Mouse (Mus musculus): Measurements from ENCODE around the gene Adgrg1. TPM values are rescaled to one million over a fixed set of nuclear protein-coding genes. Genes with fewer than 3 reads are reported as not detected.

Gene Adgrg1
- polyA plus RNA-seq, 1 experiment from 2014 or later = 7.0 TPM

GRCm38 (mm10) chr8:94988619-94989018 is 14.1 kb downstream of the Adgrg1 start:
- Histone ChIP-seq H3K4me1 (replicated peaks) (peaks cover 18% of the 10 kb centered on the region), H3K4me3 (replicated peaks) (no peak overlapping the region), H3K9ac (replicated peaks) (no peak overlapping the region), H3K27ac (no peak overlapping the region), H3K9me3 (no peaks in the 10 kb centered on the region), H3K27me3 (peaks cover 14% of the 10 kb centered on the region), H3K4me2 (no peak overlapping the region), H3K36me3 (no peaks in the 10 kb centered on the region)
- WGBS = 85% methylated on average over 6 of the region's 6 CpGs
- ATAC-seq (ENCODE audit: insufficient number of reproducible peaks, insufficient read depth, low FRiP score, low TSS enrichment, low read depth) = no peak

GRCm38 (mm10) chr8:94989711-94990110 is 15.2 kb downstream of the Adgrg1 start:
- Histone ChIP-seq H3K27ac (no peak overlapping the region), H3K4me2 (no peak overlapping the region), H3K4me1 (replicated peaks) (peaks cover 20% of the 10 kb centered on the region), H3K27me3 (peaks cover 14% of the 10 kb centered on the region), H3K9me3 (no peaks in the 10 kb centered on the region), H3K9ac (replicated peaks) (no peak overlapping the region), H3K4me3 (replicated peaks) (no peak overlapping the region), H3K36me3 (no peaks in the 10 kb centered on the region)
- ATAC-seq (ENCODE audit: insufficient number of reproducible peaks, insufficient read depth, low FRiP score, low TSS enrichment, low read depth) = no peak
- 86% methylated on average over 4 of the region's 4 CpGs for WGBS

- H3K27ac ChIP-seq = no peak overlapping the region
- H3K4me2 ChIP-seq = no peak overlapping the region
- ATAC-seq (ENCODE audit: insufficient number of reproducible peaks, insufficient read depth, low FRiP score, low TSS enrichment, low read depth) = no peak
- peaks cover 28% of the 10 kb centered on the region for H3K4me1 ChIP-seq (replicated peaks)
- H3K9ac ChIP-seq (replicated peaks) = no peak overlapping the region
- H3K27me3 ChIP-seq = peaks cover 14% of the 10 kb centered on the region
- no peaks in the 10 kb centered on the region for H3K9me3 ChIP-seq
- WGBS = 48% methylated on average over 11 of the region's 11 CpGs
- no peaks in the 10 kb centered on the region for H3K36me3 ChIP-seq
- H3K4me3 ChIP-seq (replicated peaks) = no peak overlapping the region
Observed at GRCm38 (mm10) chr8:94990598-94991453, 16.3 kb downstream of the Adgrg1 start.

GRCm38 (mm10) chr8:94991454-94991994 is 17.0 kb downstream of the Adgrg1 start:
- no peak overlapping the region for H3K9ac ChIP-seq (replicated peaks)
- 81% methylated on average over 9 of the region's 9 CpGs for WGBS
- H3K36me3 ChIP-seq = no peaks in the 10 kb centered on the region
- H3K27ac ChIP-seq = no peak overlapping the region
- peaks cover 31% of the 10 kb centered on the region for H3K4me1 ChIP-seq (replicated peaks)
- no peaks in the 10 kb centered on the region for H3K9me3 ChIP-seq
- ATAC-seq (ENCODE audit: insufficient number of reproducible peaks, insufficient read depth, low FRiP score, low TSS enrichment, low read depth) = no peak
- H3K4me2 ChIP-seq = no peak overlapping the region
- peaks cover 14% of the 10 kb centered on the region for H3K27me3 ChIP-seq
- H3K4me3 ChIP-seq (replicated peaks) = no peak overlapping the region

GRCm38 (mm10) chr8:94992010-94992409 is 17.5 kb downstream of the Adgrg1 start:
- Histone ChIP-seq H3K9me3 (no peaks in the 10 kb centered on the region), H3K4me3 (replicated peaks) (no peak overlapping the region), H3K4me2 (no peak overlapping the region), H3K4me1 (replicated peaks) (peaks cover 32% of the 10 kb centered on the region), H3K9ac (replicated peaks) (no peak overlapping the region), H3K36me3 (no peaks in the 10 kb centered on the region), H3K27me3 (peaks cover 14% of the 10 kb centered on the region), H3K27ac (no peak overlapping the region)
- ATAC-seq (ENCODE audit: insufficient number of reproducible peaks, insufficient read depth, low FRiP score, low TSS enrichment, low read depth) = no peak
- whole genome bisulfite sequencing = 84% methylated on average over 4 of the region's 4 CpGs

- H3K4me3 ChIP-seq (replicated peaks) = no peak overlapping the region
- H3K9me3 ChIP-seq = no peaks in the 10 kb centered on the region
- no peak overlapping the region for H3K9ac ChIP-seq (replicated peaks)
Observed at GRCm38 (mm10) chr8:94992534-94992933, 18.0 kb downstream of the Adgrg1 start.

GRCm38 (mm10) chr8:94992996-94993724 is 18.6 kb downstream of the Adgrg1 start:
- ATAC-seq (ENCODE audit: insufficient number of reproducible peaks, insufficient read depth, low FRiP score, low TSS enrichment, low read depth) = no peak
- no peaks in the 10 kb centered on the region for H3K36me3 ChIP-seq
- H3K4me2 ChIP-seq = no peak overlapping the region
- no peaks in the 10 kb centered on the region for H3K9me3 ChIP-seq
- H3K4me1 ChIP-seq (replicated peaks) = peaks cover 41% of the 10 kb centered on the region
- H3K27me3 ChIP-seq = peaks cover 14% of the 10 kb centered on the region
- H3K27ac ChIP-seq = no peak overlapping the region
- H3K9ac ChIP-seq (replicated peaks) = no peak overlapping the region
- WGBS = 71% methylated on average over 9 of the region's 9 CpGs
- no peak overlapping the region for H3K4me3 ChIP-seq (replicated peaks)

More at GRCm38 (mm10) chr8:94992534-94992933, 18.0 kb downstream of the Adgrg1 start:
- Histone ChIP-seq H3K4me2 (no peak overlapping the region), H3K27ac (no peak overlapping the region), H3K27me3 (peaks cover 14% of the 10 kb centered on the region), H3K36me3 (no peaks in the 10 kb centered on the region), H3K4me1 (replicated peaks) (peaks cover 38% of the 10 kb centered on the region)
- ATAC-seq (ENCODE audit: insufficient number of reproducible peaks, insufficient read depth, low FRiP score, low TSS enrichment, low read depth) = no peak
- WGBS = 67% methylated on average over 5 of the region's 5 CpGs

- ATAC-seq (ENCODE audit: insufficient number of reproducible peaks, insufficient read depth, low FRiP score, low TSS enrichment, low read depth) = peak; percentile 43
- WGBS = under 1% methylated on average over 14 of the region's 14 CpGs
- 0 out of 2 replicates have a peak overlapping the region, but pooled peaks have one; percentile 34 for H3K9ac ChIP-seq (replicated peaks)
- no peaks in the 10 kb centered on the region for H3K9me3 ChIP-seq
- peaks cover 14% of the 10 kb centered on the region for H3K27me3 ChIP-seq
- H3K4me1 ChIP-seq (replicated peaks) = peaks cover 43% of the 10 kb centered on the region
- H3K4me2 ChIP-seq = peak overlapping the region; percentile 47
- no peaks in the 10 kb centered on the region for H3K36me3 ChIP-seq
- 0 out of 2 replicates have a peak overlapping the region, but pooled peaks have one; percentile 4 for H3K4me3 ChIP-seq (replicated peaks)
- 0 out of 2 replicates have a peak overlapping the region, but pooled peaks have one; percentile 9 for H3K27ac ChIP-seq
Observed at GRCm38 (mm10) chr8:94994006-94994405, 19.5 kb downstream of the Adgrg1 start.

DNA sequence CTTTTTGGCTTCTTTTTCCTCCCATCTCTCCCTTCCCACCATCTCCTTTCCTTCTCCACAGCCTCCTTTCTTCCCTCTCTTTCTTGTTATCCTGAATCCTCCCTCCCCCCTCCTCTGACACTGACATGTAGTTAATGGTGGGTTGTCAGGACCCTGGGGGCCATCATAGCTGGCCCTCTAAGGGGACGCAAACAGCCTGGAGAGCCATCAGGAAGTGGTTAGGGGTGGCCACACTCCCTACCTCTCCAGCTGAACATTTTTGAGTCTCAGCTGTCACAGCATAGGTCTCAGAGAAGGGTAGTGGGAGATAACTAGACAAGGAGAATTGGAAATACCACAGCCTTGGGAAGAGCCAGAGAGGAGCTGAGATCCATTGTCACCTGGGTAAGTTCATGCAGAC is 20.0 kb downstream of the Adgrg1 start:
- H3K9me3 ChIP-seq = no peaks in the 10 kb centered on the region
- peak overlapping the region; percentile 47 for H3K4me2 ChIP-seq
- WGBS = 22% methylated on average over 1 of the region's 1 CpGs
- H3K27me3 ChIP-seq = peaks cover 14% of the 10 kb centered on the region
- H3K36me3 ChIP-seq = no peaks in the 10 kb centered on the region
- H3K9ac ChIP-seq (replicated peaks) = no peak overlapping the region
- ATAC-seq (ENCODE audit: insufficient number of reproducible peaks, insufficient read depth, low FRiP score, low TSS enrichment, low read depth) = no peak
- 0 out of 2 replicates have a peak overlapping the region, but pooled peaks have one; percentile 9 for H3K27ac ChIP-seq
- H3K4me1 ChIP-seq (replicated peaks) = peaks cover 44% of the 10 kb centered on the region
- no peak overlapping the region for H3K4me3 ChIP-seq (replicated peaks)

DNA sequence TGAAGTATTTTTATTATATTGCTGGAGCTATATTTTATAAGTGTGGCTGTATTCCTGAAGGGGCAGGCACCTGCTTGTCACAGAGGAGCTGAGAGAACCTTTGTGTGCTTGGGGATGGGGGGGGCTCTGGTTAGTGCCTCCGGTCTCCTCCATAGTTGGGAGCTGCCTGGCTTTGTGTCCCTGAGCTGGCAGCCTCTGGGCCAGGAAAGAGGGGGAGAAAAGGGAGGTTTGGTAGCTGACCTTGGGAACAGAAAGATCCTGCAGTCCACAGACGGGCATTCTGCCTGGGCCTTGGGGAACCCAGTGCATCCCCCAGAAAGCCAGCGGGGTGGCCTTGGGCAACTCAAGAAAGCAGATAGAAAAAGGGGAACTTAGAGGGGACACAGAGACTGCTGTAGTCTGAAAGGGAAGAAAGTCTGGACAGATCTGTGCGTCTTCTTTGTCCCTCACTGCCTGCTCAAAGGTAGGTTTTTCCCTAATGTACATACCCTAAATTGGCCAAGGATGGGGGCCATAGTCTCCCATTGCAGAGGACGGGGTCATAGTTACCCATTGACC is 20.9 kb downstream of the Adgrg1 start:
- no peak for ATAC-seq (ENCODE audit: insufficient number of reproducible peaks, insufficient read depth, low FRiP score, low TSS enrichment, low read depth)
- H3K4me3 ChIP-seq (replicated peaks) = no peak overlapping the region
- no peaks in the 10 kb centered on the region for H3K9me3 ChIP-seq
- peaks cover 10% of the 10 kb centered on the region for H3K27me3 ChIP-seq
- no peak overlapping the region for H3K27ac ChIP-seq
- peaks cover 50% of the 10 kb centered on the region for H3K4me1 ChIP-seq (replicated peaks)
- 87% methylated on average over 5 of the region's 5 CpGs for WGBS
- no peaks in the 10 kb centered on the region for H3K36me3 ChIP-seq
- H3K9ac ChIP-seq (replicated peaks) = no peak overlapping the region
- no peak overlapping the region for H3K4me2 ChIP-seq

- no peak overlapping the region for H3K27ac ChIP-seq
- no peak overlapping the region for H3K4me3 ChIP-seq (replicated peaks)
- H3K27me3 ChIP-seq = peaks cover 4% of the 10 kb centered on the region
- H3K9me3 ChIP-seq = no peaks in the 10 kb centered on the region
- 80% methylated on average over 12 of the region's 12 CpGs for WGBS
- no peak overlapping the region for H3K9ac ChIP-seq (replicated peaks)
- H3K4me1 ChIP-seq (replicated peaks) = peaks cover 54% of the 10 kb centered on the region
- no peak overlapping the region for H3K4me2 ChIP-seq
- ATAC-seq (ENCODE audit: insufficient number of reproducible peaks, insufficient read depth, low FRiP score, low TSS enrichment, low read depth) = no peak
- no peaks in the 10 kb centered on the region for H3K36me3 ChIP-seq
Observed at GRCm38 (mm10) chr8:94996037-94996436, 21.5 kb downstream of the Adgrg1 start.

All from limb, embryonic 12.5 days (tissue).